Mouse (Mus musculus) A20 (cell line): ENCODE results near the gene Ccdc134.

Experiments used
- DNase-seq: peaks from one replicate; pipeline ENCODE4 v3.0.0-alpha.2; 2011; ENCODE audit warnings: low read depth, low spot score

The Ccdc134 gene

GRCm38 (mm10) chr15:82147611-82148111 lies 19.9 kb downstream of the Ccdc134 start:
- DNase-seq, result peak; percentile 63

- peak; percentile 65 for DNase-seq
These were observed 20.8 kb downstream of the Ccdc134 start for GRCm38 (mm10) chr15:82148510-82148911.

DNA sequence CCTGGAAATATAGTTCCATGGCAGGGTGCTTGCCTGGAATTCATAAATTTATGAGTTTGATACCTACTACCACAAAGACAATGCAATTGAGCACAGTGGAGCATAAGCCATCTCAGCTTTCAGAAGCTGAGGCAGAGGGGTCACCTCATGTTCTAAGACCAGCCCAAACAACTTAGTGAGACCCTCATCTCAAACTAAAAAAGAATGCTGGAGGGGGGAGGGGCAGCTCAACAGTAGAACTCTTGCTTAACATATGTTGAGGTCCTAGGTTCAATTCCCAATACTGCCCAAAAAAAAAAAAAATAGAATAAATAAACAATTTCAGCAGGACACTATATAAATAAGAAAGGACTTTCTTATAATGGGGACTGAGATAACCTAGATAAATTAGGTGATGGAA lies 22.3 kb downstream of the Ccdc134 start:
- DNase-seq, result no peak

- DNase-seq, result peak; percentile 57
These were observed 23.5 kb downstream of the Ccdc134 start for GRCm38 (mm10) chr15:82151176-82151575.

DNA sequence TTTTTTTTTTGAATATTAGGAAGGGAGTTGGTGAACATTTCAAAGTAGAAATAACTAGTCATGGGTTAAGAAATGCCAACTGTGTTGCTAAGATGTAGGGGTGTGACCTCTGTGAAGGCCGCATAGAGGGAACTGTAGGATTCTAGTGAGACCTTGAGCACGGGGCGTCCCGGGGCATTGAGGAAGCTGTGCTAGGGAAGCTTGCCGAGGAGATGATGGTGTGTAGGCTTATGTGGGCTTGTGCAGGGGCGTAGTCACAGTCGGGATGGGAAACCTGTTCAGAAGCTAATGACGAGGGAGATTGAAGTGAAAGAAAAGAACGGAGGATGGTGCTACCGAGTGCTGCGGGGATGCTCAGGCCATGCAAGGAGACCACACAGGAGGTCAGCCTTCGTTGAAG lies 24.3 kb downstream of the Ccdc134 start:
- no peak for DNase-seq

GRCm38 (mm10) chr15:82152435-82152834 lies 24.7 kb downstream of the Ccdc134 start:
- DNase-seq, result no peak

GRCm38 (mm10) chr15:82156298-82156697 lies 28.6 kb downstream of the Ccdc134 start:
- no peak for DNase-seq

DNA sequence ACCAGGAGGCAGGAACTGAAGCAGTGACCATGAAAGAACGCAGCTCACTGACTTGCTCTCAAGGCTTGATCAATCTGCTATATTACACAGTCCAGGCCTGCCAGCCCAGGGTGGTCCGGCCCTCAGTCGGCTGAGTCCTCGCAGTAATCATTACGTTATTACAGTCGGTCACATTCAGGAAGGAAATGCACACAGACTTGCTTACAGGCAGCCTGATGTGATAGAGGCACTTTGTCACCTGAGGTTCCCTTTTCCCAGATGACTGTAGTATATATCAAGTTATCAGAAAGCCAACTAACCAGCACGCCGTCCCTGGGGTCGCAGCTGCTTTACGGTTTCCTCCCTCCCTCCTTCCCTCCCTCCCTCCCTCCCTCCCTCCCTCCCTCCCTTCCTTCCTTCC lies 29.2 kb downstream of the Ccdc134 start:
- no peak for DNase-seq

- DNase-seq, result no peak
These were observed 30.7 kb downstream of the Ccdc134 start for GRCm38 (mm10) chr15:82158243-82159035.

GRCm38 (mm10) chr15:82159471-82159870 lies 31.7 kb downstream of the Ccdc134 start:
- no peak for DNase-seq

GRCm38 (mm10) chr15:82160731-82161640 lies 33.3 kb downstream of the Ccdc134 start:
- peak; percentile 44 for DNase-seq

DNA sequence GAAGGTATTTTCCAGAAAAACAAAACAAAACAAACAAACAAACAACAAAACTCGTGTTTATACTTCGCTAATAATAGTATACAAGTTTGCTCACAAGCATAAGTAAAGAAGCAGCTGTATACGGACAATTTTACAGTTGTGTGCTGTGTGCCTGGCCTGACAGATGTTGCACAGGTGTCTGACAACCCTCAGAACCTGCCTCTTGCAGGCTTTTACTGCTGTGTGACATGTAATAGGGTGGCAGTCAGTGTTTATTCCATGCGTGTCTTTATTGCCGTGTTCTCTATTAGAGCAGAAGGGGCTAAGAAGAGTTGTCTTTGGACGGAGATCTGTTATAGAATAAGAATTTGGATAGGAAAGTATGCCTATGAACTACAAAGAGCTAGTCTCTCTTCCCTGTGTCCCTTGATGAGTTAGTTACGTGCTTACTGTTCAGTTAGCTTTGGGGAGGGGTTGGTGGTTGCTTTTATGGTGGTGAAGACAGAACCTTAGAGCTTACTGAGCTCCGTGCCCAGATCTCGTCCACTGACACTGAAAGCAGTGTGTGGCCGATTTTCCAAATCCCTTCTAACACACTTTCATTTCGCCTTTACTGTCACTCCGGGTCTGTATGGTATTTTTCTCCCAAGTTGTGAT lies 34.4 kb downstream of the Ccdc134 start:
- peak; percentile 78 for DNase-seq

DNA sequence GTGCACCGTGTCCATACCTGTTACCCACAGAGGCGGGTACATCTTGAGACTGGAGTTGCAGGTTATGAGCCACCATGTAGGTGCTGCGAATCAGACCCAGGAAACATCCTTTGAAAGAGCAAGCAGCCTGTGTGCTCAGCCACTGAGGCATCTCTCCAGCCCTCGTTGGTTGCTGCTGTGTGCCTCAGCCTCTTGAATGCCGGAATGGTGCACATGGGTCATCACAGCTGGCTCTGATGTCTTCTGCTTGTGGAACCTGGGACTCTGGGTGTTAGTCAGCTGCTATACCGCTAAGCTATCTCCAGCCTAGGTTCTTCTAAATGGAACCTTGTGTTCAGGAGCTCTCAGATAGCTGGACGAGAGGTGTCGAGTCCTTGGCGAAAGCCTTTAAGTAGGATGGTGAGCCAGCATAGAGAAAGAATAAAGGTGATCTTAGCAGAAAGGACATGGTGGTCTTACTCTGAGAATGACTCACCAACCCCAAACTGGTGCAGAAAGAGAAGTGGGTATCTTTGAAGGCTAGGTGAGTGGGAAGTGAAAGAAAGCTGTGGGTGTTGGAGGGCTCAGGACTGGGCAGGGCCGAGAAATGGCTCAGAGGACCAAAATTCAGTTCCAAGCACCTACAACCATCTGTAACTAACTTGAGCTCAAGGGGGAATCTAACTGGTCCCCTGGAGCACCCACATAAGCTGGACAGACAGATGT lies 35.8 kb downstream of the Ccdc134 start:
- peak; percentile 94 for DNase-seq

DNA sequence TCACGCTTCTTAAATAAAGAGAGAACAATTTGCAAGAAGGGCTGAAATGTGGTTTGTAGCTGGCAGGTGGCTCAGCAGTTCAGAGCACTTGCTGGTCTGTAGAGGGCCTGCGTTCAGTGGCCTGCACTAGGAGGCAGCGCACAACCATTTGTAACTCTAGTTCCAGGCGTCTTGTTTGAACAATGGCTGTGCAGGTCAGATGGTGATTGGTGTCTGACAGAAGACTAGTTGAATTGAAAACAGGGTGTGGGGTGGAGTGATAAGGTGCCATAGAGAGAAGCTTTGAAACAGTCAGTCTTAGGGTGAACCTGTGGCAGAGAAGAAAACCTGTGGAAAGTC lies 36.3 kb downstream of the Ccdc134 start:
- no peak for DNase-seq

GRCm38 (mm10) chr15:82164496-82164895 lies 36.8 kb downstream of the Ccdc134 start:
- peak; percentile 56 for DNase-seq

- DNase-seq, result peak; percentile 92
These were observed 37.9 kb downstream of the Ccdc134 start for GRCm38 (mm10) chr15:82165332-82166239.

GRCm38 (mm10) chr15:82166240-82167100 lies 38.7 kb downstream of the Ccdc134 start:
- peak; percentile 86 for DNase-seq

GRCm38 (mm10) chr15:82167201-82168168 lies 39.8 kb downstream of the Ccdc134 start:
- no peak for DNase-seq
